Mouse (Mus musculus): ENCODE measurements around the gene Pdp2.

DNA sequence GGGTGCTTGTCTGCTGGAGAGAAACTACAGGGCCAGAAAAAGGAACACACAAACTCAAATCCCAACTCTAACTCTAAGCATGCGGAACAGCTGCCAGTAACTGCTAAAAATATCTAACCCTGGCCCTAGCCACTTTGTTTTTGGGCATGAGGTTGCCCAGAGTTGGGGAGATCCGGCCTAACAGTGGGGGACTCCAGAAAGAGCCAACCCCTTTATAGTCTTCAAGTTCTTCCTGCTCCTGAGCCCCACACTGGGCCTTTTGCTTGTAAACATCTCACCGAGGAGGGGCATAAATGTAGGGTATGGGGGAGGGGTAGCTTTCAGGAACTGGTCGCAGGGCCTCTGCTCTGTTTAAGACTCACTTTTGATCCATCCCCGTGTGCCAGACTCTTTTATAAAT lies 40.7 kb downstream of the Pdp2 start:
- TF ChIP-seq CTCF (IDR thresholded peaks at IDR 0.05; ENCODE audit: borderline replicate concordance, insufficient read depth, low read length), result no peak
- TF ChIP-seq POLR2A (IDR thresholded peaks at IDR 0.05; ENCODE audit: low read depth, low read length), result no peak
